Mouse (Mus musculus) liver, embryonic 11.5 days (tissue): ENCODE data around the gene Ndufv1. TPM values are rescaled to one million over a fixed set of nuclear protein-coding genes. Genes with fewer than 3 reads are reported as not detected.
"Not testable (repeated sequence)": the region's sequence is repeated elsewhere in the genome, so short reads cannot be mapped to it uniquely, and the experiment has no call there.

ENCODE experiments used
- ATAC-seq: fragments of 200-750 bp; cut with Nextera tagmentation; replicated peaks from 2 replicates; pipeline ENCODE4 v1.8.0; 2017; ENCODE audit warnings: moderate number of reproducible peaks, mild to moderate bottlenecking, moderate TSS enrichment, moderate library complexity; ENCODE audit not compliant: low FRiP score
- DNase-seq: peaks from one replicate; pipeline ENCODE4 v3.0.0-alpha.2; 2017; ENCODE audit warnings: low spot score
- H3K27ac ChIP-seq: fragments of 300-500 bp; sonication (generic); 2 replicates; pipeline ENCODE4 v1.5.1; 2014; ENCODE audit warnings: mild to moderate bottlenecking, low read depth, low read length, control low read depth
- H3K27me3 ChIP-seq: fragments of 300-500 bp; sonication (generic); replicated peaks from 2 replicates; pipeline ENCODE4 v1.6.1; 2014; ENCODE audit warnings: low read length, mixed read lengths; ENCODE audit not compliant: control insufficient read depth, insufficient read depth
- H3K36me3 ChIP-seq: fragments of 300-500 bp; sonication (generic); 2 replicates; pipeline ENCODE4 v1.6.1; 2014; ENCODE audit warnings: mild to moderate bottlenecking, low read length, moderate library complexity, mixed read lengths; ENCODE audit not compliant: control insufficient read depth, insufficient read depth
- H3K4me1 ChIP-seq: fragments of 300-500 bp; sonication (generic); replicated peaks from 2 replicates; pipeline ENCODE4 v1.6.1; 2014; ENCODE audit warnings: low read length, mixed read lengths; ENCODE audit not compliant: control insufficient read depth, insufficient read depth
- H3K4me2 ChIP-seq: fragments of 300-500 bp; sonication (generic); 2 replicates; pipeline ENCODE4 v1.6.1; 2014; ENCODE audit warnings: mild to moderate bottlenecking, control low read depth, moderate library complexity
- H3K4me3 ChIP-seq: fragments of 300-500 bp; sonication (generic); 2 replicates; pipeline ENCODE4 v1.5.1; 2014; ENCODE audit warnings: low read depth, low read length, control low read depth
- H3K9ac ChIP-seq: fragments of 300-500 bp; sonication (generic); 2 replicates; pipeline ENCODE4 v1.6.1; 2014; ENCODE audit warnings: low read depth, low read length, control low read depth
- H3K9me3 ChIP-seq: fragments of 300-500 bp; sonication (generic); 2 replicates; pipeline ENCODE4 v1.6.1; 2016; ENCODE audit warnings: low read length, inconsistent platforms, mixed read lengths; ENCODE audit not compliant: control insufficient read depth
- WGBS: fragments of 180-500 bp; shearing (Covaris S2); extraction: QIAGEN DNeasy Blood & Tissue Kit; methylation state at CpG from one replicate; pipeline ENCODE4 v1.1.7; 2014; 5-methylcytosine and 5-hydroxymethylcytosine counted together
- polyA plus RNA-seq: library from polyadenylated mRNA; unstranded; fragments of >200 nt; fragmentation: Nextera tagmentation; extraction: Ambion mirVana; gene quantifications from 2 replicates; pipeline ENCODE4 v1.2.1, GENCODE M21; 2014

Gene Ndufv1
- polyA plus RNA-seq, 1 experiment from 2014 or later, result 232 TPM

DNA sequence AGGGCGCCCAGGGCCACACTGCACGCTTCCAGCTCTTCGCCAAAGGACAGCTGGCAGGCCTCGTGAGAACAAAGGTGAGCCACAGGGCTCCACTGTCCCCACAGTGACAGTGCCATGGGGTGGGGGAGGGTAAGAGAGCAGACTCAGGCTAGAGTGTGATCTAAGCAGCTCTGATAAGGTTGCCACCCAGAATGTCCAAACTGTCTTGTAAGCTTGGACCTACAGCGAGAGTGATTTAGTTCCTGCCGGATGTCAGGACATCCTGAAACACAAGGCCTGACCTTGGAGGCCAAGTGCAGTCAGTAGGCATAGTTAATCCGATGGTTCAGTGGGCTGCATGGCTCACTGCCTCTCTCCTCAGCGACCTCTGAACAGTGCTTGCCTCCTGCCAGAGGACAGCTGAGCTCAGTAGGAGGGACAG lies 27.3 kb downstream of the Ndufv1 start:
- DNase-seq (no peak), ATAC-seq (0 out of 2 replicates have a peak, but pooled peaks have one; percentile 21)
- Histone ChIP-seq H3K27me3 (no peaks in the 10 kb centered on the region), H3K36me3 (no peaks in the 10 kb centered on the region), H3K27ac (peak overlapping the region; percentile 61; the same call in 1 of the 2 replicates), H3K4me1 (peaks cover 23% of the 10 kb centered on the region), H3K9ac (no peak overlapping the region), H3K4me2 (no peak overlapping the region), H3K9me3 (no peaks in the 10 kb centered on the region), H3K4me3 (no peak overlapping the region)
- WGBS, result 26% methylated on average over 8 of the region's 8 CpGs

DNA sequence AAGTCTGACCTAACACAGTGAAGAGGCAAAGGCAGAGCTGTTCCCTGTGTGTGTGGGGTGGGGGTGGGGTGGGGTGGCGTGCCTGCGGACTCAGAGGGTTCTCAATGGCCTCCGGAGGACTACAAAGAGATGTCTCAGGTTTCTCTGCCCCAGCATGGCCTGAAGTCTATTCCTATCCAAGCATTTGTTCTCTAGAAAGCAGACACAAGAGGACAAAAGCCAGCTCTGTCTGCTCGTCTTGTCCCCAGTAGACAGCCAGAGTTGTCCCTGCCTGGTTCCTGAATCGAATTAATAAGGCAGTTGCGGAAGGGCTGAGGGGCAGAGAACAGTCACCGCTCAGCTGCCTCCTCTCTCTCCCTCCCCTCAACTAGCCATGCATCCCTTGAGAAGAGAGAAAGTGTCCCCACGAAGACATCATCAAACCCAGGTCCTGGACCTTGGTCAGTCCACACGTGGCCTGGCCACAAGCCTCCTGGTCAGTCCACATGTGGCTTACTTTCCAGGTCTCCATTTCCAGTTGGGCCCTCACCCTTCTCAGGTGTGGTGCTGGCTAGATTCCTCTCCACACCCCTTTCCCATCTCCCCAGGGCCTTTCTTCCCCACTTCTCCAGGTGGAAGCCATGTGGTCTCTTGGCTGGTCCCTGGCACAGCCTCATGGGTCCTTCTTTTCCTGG lies 28.9 kb downstream of the Ndufv1 start:
- no peak for DNase-seq
- WGBS, result 60% methylated on average over 9 of the region's 9 CpGs
- H3K4me3 ChIP-seq, result no peak overlapping the region
- H3K27me3 ChIP-seq, result no peaks in the 10 kb centered on the region
- H3K36me3 ChIP-seq, result no peaks in the 10 kb centered on the region
- no peak overlapping the region for H3K4me2 ChIP-seq
- H3K27ac ChIP-seq, result no peak overlapping the region
- peaks cover 25% of the 10 kb centered on the region for H3K4me1 ChIP-seq
- H3K9me3 ChIP-seq, result no peaks in the 10 kb centered on the region
- no peak overlapping the region for H3K9ac ChIP-seq
- ATAC-seq, result no peak

DNA sequence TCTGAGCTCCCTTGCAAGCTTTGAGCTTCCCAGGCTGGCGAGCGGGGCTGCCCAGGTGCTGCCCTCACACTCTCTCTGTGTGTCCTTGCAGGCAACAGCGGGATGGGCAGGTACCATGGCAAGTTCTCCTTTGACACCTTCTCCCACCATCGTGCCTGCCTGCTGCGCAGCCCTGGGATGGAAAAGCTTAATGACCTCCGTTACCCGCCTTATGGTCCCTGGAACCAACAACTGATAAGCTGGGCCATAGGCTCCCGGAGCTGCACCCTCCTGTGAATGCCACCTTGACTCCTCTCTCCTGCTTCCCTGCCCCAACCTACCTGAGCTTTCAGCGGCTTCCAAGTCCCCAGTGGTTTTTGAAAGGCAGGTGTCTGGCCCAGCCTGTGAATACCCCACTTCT lies 31.7 kb downstream of the Ndufv1 start:
- WGBS, result 62% methylated on average over 9 of the region's 9 CpGs
- H3K27ac ChIP-seq, result no peak overlapping the region
- H3K4me1 ChIP-seq, result peaks cover 14% of the 10 kb centered on the region

DNA sequence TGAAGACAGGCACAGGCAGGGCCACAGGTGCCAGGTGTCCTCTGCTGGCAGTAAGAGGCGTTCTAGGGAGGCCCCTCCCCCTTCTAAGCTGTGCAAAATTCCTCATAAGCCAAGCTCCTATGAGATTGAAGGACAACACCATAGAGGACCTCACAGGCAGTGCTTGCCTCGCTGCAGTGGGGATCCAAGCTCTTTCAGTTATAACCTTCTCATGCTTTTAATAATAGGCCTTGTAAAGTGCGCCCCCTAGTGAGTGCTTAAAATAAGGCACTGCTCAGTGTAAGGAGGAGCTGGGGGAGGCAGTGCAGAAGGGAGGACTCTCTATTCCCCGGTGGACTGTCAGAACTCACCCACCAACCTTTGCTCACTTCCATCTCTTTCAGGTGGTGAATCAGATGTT lies 32.3 kb downstream of the Ndufv1 start:
- Histone ChIP-seq H3K9me3 (no peaks in the 10 kb centered on the region), H3K27me3 (no peaks in the 10 kb centered on the region), H3K9ac (no peak overlapping the region), H3K36me3 (no peaks in the 10 kb centered on the region), H3K4me3 (no peak overlapping the region), H3K27ac (no peak overlapping the region), H3K4me1 (peaks cover 9% of the 10 kb centered on the region), H3K4me2 (no peak overlapping the region)
- DNase-seq, result peak; percentile 58
- peak; percentile 54; the same call in 1 of the 2 replicates for ATAC-seq
- 12% methylated on average over 4 of the region's 4 CpGs for WGBS

More for the DNA sequence above, 31.7 kb downstream of the Ndufv1 start:
- H3K36me3 ChIP-seq, result no peaks in the 10 kb centered on the region
- no peak for ATAC-seq
- no peak overlapping the region for H3K4me2 ChIP-seq
- no peak overlapping the region for H3K9ac ChIP-seq
- no peak overlapping the region for H3K4me3 ChIP-seq
- no peaks in the 10 kb centered on the region for H3K9me3 ChIP-seq
- DNase-seq, result no peak
- H3K27me3 ChIP-seq, result no peaks in the 10 kb centered on the region

DNA sequence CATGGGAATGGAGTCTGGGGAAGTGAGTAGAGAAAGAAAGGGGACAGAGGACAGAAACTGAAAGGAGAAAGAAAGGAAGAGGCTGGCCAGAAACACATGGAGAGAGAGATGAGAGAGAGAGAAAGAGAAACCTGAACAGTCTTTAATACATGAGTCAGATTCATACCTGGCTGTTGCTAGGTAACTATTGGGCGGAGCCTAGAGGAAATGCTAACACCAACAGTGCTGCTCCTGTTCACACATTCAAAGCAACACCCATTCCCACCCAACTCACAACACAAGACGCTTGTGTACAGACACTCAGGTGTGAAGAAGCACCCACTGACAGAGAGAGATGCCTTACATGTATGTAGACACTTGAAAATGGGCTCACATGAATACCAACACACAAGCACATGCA lies 36.7 kb downstream of the Ndufv1 start:
- no peak for ATAC-seq
- Histone ChIP-seq H3K27ac (no peak overlapping the region), H3K27me3 (no peaks in the 10 kb centered on the region), H3K4me2 (no peak overlapping the region), H3K4me3 (no peak overlapping the region), H3K9me3 (no peaks in the 10 kb centered on the region), H3K9ac (no peak overlapping the region), H3K4me1 (peaks cover 7% of the 10 kb centered on the region), H3K36me3 (no peaks in the 10 kb centered on the region)
- 79% methylated on average over 2 of the region's 2 CpGs for WGBS
- no peak for DNase-seq

DNA sequence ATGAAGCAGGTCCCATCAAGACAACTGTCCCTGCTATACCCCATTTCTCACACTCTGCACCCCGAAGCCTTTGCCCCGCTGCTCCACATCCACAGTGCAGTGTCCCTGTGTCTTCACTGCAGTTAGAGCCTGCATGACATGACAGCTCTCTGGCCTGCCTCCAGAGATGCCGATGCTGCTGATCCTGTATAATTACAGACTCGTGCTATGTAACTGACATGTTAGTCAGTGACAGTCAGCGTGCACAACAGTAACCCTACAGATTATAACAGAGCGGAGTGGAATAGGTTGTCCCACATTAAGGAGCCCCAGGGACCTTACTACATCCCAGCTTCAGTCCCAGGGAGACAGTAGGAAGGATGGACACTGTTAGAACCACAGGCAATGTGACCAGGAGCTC lies 38.0 kb downstream of the Ndufv1 start:
- not testable (repeated sequence) for H3K4me1 ChIP-seq, H3K9ac ChIP-seq, H3K9me3 ChIP-seq, H3K36me3 ChIP-seq, H3K27me3 ChIP-seq, H3K4me3 ChIP-seq, H3K27ac ChIP-seq, DNase-seq, H3K4me2 ChIP-seq, ATAC-seq
- WGBS, result 83% methylated on average over 6 of the region's 6 CpGs

DNA sequence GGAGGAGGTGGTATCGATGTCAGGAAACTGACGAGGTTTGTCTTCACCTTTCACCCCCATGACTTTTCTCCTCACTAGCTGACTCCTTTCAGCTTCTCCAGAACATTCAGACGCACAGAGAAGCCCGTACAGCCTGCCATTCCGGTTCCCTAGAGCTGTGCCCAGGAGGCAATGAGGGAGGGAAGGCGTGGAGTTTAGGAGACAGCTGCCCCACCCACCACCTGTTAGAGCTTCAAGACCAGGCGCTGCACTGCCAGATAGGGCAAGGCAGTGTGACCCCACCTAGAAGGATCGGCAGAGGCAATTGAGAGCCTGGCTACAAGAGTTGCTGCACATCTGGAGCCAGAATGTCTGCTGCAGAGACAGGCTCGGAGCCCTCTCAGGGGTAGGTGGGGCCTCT lies 40.4 kb downstream of the Ndufv1 start, which contains the start of gene Aldh3b2:
Aldh3b2 (plus strand) TSS at position 100 of the 400 bp plus-strand sequence.
- no peaks in the 10 kb centered on the region for H3K27me3 ChIP-seq
- no peaks in the 10 kb centered on the region for H3K9me3 ChIP-seq
- DNase-seq (no peak), ATAC-seq (peak; percentile 86)
- H3K27ac ChIP-seq, result no peak within 1 kb of the TSS
- WGBS, result 36% methylated on average over 9 of the region's 9 CpGs
- H3K36me3 ChIP-seq, result no peaks in the 10 kb centered on the region
- no peak within 1 kb of the TSS for H3K4me2 ChIP-seq
- H3K4me3 ChIP-seq, result no peak within 1 kb of the TSS
- peaks cover 8% of the 10 kb centered on the region for H3K4me1 ChIP-seq
- H3K9ac ChIP-seq, result no peak within 1 kb of the TSS

GRCm38 (mm10) chr19:3967258-3967657 lies 45.3 kb downstream of the Ndufv1 start:
- Histone ChIP-seq H3K4me2 (no peak overlapping the region), H3K36me3 (no peaks in the 10 kb centered on the region), H3K4me1 (peaks cover 4% of the 10 kb centered on the region), H3K27ac (no peak overlapping the region), H3K9me3 (no peaks in the 10 kb centered on the region), H3K9ac (no peak overlapping the region), H3K27me3 (no peaks in the 10 kb centered on the region), H3K4me3 (no peak overlapping the region)
- peak; percentile 34; the same call in 1 of the 2 replicates for ATAC-seq
- no peak for DNase-seq
- WGBS, result 40% methylated on average over 3 of the region's 3 CpGs
